Mouse (Mus musculus): ENCODE results near the gene Mettl24.

The Mettl24 gene

GRCm38 (mm10) chr10:40683092-40683867, at the start of gene Mettl24:
Gene Mettl24 (plus strand): TSS chr10:40683282.
- peak; percentile 87 to 88 for DNase-seq

- no peak for DNase-seq
Measured at GRCm38 (mm10) chr10:40637331-40637730, 45.8 kb upstream of the Mettl24 start.

GRCm38 (mm10) chr10:40638276-40638675, 44.8 kb upstream of the Mettl24 start:
- no peak for DNase-seq

- DNase-seq, result no peak
Measured at GRCm38 (mm10) chr10:40638823-40639819, 44.0 kb upstream of the Mettl24 start.

- DNase-seq, result no peak
Measured at GRCm38 (mm10) chr10:40640406-40640805, 42.7 kb upstream of the Mettl24 start.

- no peak for DNase-seq
Measured at GRCm38 (mm10) chr10:40641901-40642300, 41.2 kb upstream of the Mettl24 start.

GRCm38 (mm10) chr10:40643126-40643525, 40.0 kb upstream of the Mettl24 start:
- no peak for DNase-seq

GRCm38 (mm10) chr10:40644456-40644855, 38.6 kb upstream of the Mettl24 start:
- peak; percentile 17 to 65 for DNase-seq

GRCm38 (mm10) chr10:40645346-40645745, 37.7 kb upstream of the Mettl24 start:
- no peak for DNase-seq

- DNase-seq, result no peak
Measured at GRCm38 (mm10) chr10:40648776-40649175, 34.3 kb upstream of the Mettl24 start.

- no peak for DNase-seq
Measured at GRCm38 (mm10) chr10:40649634-40650033, 33.4 kb upstream of the Mettl24 start.

- DNase-seq, result no peak
Measured at GRCm38 (mm10) chr10:40651676-40652075, 31.4 kb upstream of the Mettl24 start.

GRCm38 (mm10) chr10:40665270-40665669, 17.8 kb upstream of the Mettl24 start:
- DNase-seq, result no peak

- DNase-seq, result no peak
Measured at GRCm38 (mm10) chr10:40666943-40667342, 16.1 kb upstream of the Mettl24 start.

- DNase-seq, result no peak
Measured at GRCm38 (mm10) chr10:40668640-40669039, 14.4 kb upstream of the Mettl24 start.

- no peak for DNase-seq
Measured at GRCm38 (mm10) chr10:40672587-40673296, 10.3 kb upstream of the Mettl24 start.

GRCm38 (mm10) chr10:40673297-40673665, 9.8 kb upstream of the Mettl24 start:
- DNase-seq, result no peak

- no peak for DNase-seq
Measured at GRCm38 (mm10) chr10:40674151-40674550, 8.9 kb upstream of the Mettl24 start.

GRCm38 (mm10) chr10:40675921-40676320, 7.2 kb upstream of the Mettl24 start:
- DNase-seq, result no peak

- no peak for DNase-seq
Measured at GRCm38 (mm10) chr10:40678477-40678876, 4.6 kb upstream of the Mettl24 start.

GRCm38 (mm10) chr10:40682470-40682869, 612 bp upstream of the Mettl24 start:
- DNase-seq, result no peak

GRCm38 (mm10) chr10:40683868-40684253, 779 bp downstream of the Mettl24 start:
- DNase-seq, result no peak

GRCm38 (mm10) chr10:40684326-40684725, 1.2 kb downstream of the Mettl24 start:
- DNase-seq, result no peak
